9 mouse cellular contexts compared by ENCODE assay signal in the genomic region with DNA sequence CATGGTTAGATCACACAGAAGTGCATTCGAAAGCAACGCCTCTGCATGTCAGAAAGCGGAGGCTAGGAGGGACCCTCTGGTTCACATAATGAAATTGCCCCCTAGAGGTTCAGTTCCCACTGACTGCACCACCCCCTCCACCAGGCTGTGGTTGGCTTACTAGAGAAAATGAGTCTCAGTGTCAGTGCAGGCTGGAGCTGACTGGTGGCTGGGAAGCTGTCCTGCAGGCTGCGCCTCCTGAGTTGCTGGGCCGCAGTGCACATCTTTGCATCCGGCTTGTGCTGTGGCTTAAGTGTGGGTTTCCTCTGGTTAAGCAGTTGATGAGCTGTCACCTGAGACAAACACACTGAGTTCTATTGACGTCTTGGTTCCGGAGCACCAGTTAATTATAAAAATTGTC.
DNase-seq lines count a peak whose midpoint lies in the region; ATAC-seq and TF ChIP-seq lines count a peak whose summit lies in the region.
"Had no signal": no experiment of that assay in that cellular context is flagged by ENCODE, and none has a peak within 500 bp of the region (broad histone marks: within the 10 kb centered on the region; RNA-seq: fewer than 3 reads in every experiment).

No protein-coding gene starts in this region.

- no peak overlapping the region for H3K27ac ChIP-seq in lung, embryonic 16.5 days (ENCODE audit: low read length)
- H3K27ac ChIP-seq in forebrain, postnatal 0 days (ENCODE audit: low read depth, low read length) = peak overlapping the region; percentile 31; the same call in 1 of the 2 replicates
- H3K27ac ChIP-seq: heart, embryonic 13.5 days had no signal

- no peak overlapping the region for H3K4me2 ChIP-seq in lung, embryonic 16.5 days (ENCODE audit: low read depth, low read length)
- no peak overlapping the region for H3K4me2 ChIP-seq in forebrain, postnatal 0 days (ENCODE audit: low read depth)
- H3K4me2 ChIP-seq: heart, embryonic 13.5 days had no signal

- 74% methylated on average over 8 of the region's 8 CpGs for WGBS in lung, embryonic 16.5 days
- 76% methylated on average over 8 of the region's 8 CpGs for WGBS in lung, adult 2 months
- WGBS in forebrain, postnatal 0 days = 32% methylated on average over 8 of the region's 8 CpGs

- H3K36me3 ChIP-seq in lung, embryonic 16.5 days (ENCODE audit: control insufficient read depth, insufficient read depth, low read length) = peaks cover 1% of the 10 kb centered on the region; the same call in 1 of the 2 replicates
- H3K36me3 ChIP-seq in forebrain, postnatal 0 days (ENCODE audit: insufficient read depth) = peaks cover 5% of the 10 kb centered on the region; the same call in 1 of the 2 replicates

- no peak overlapping the region for H3K4me3 ChIP-seq in lung, embryonic 16.5 days (ENCODE audit: low read length)
- no peak overlapping the region for H3K4me3 ChIP-seq in lung, adult 2 months (replicated peaks; ENCODE audit: extremely low read depth, low read depth, low read length)
- H3K4me3 ChIP-seq in forebrain, postnatal 0 days (ENCODE audit: low read depth, low read length) = no peak overlapping the region
- H3K4me3 ChIP-seq: heart, embryonic 13.5 days had no signal

- H3K4me1 ChIP-seq in lung, embryonic 16.5 days (replicated peaks; ENCODE audit: control insufficient read depth, insufficient read depth, low read length) = no peaks in the 10 kb centered on the region
- 0 out of 2 replicates have a peak, but pooled peaks cover 2% of the 10 kb centered on the region for H3K4me1 ChIP-seq in lung, adult 2 months (ENCODE audit: control insufficient read depth, insufficient read depth, low read length)
- 0 out of 2 replicates have a peak, but pooled peaks cover 4% of the 10 kb centered on the region for H3K4me1 ChIP-seq in forebrain, postnatal 0 days (ENCODE audit: insufficient read depth)

- no peaks in the 10 kb centered on the region for H3K9me3 ChIP-seq in lung, embryonic 16.5 days (ENCODE audit: control insufficient read depth, low read length)
- H3K9me3 ChIP-seq in forebrain, postnatal 0 days (ENCODE audit: low read length) = no peaks in the 10 kb centered on the region
- H3K9me3 ChIP-seq: heart, embryonic 13.5 days had no signal

- no peak for DNase-seq in lung, adult 2 months
- DNase-seq in forebrain, postnatal 0 days = peak; percentile 76
- DNase-seq in thymus, postnatal 14 days = peak; percentile 84
- no peak for DNase-seq in adrenal gland, adult 8-10 months
- DNase-seq in kidney, postnatal 10 days = no peak
- no peak for DNase-seq in urinary bladder, adult 18-20 months (ENCODE audit: low spot score in 2 of 2)

- H3K9ac ChIP-seq in lung, embryonic 16.5 days (ENCODE audit: low read length) = no peak overlapping the region
- H3K9ac ChIP-seq in forebrain, postnatal 0 days = no peak overlapping the region
- H3K9ac ChIP-seq: heart, embryonic 13.5 days had no signal

- TF ChIP-seq POLR2A in lung, adult 2 months (IDR thresholded peaks at IDR 0.05; ENCODE audit: borderline replicate concordance, extremely low read depth, low read depth, low read length) = no peak

- ATAC-seq in lung, embryonic 16.5 days (ENCODE audit: low read depth) = 0 out of 2 replicates have a peak, but pooled peaks have one; percentile 23
- ATAC-seq in forebrain, postnatal 0 days = peak; percentile 92
- peak; percentile 64 for ATAC-seq in megakaryocyte-erythroid progenitor cell, adult 5-6 weeks (replicated peaks; ENCODE audit: low FRiP score, low TSS enrichment, poor library complexity, severe bottlenecking)

- TF ChIP-seq CTCF in lung, adult 2 months (IDR thresholded peaks at IDR 0.05; ENCODE audit: insufficient read depth, low read length) = no peak
- TF ChIP-seq CTCF in forebrain, postnatal 0 days (IDR thresholded peaks at IDR 0.05; ENCODE audit: low read depth) = peak; percentile 65

- no peaks in the 10 kb centered on the region for H3K27me3 ChIP-seq in lung, embryonic 16.5 days (ENCODE audit: control insufficient read depth, insufficient read depth, low read depth, low read length)
- no peaks in the 10 kb centered on the region for H3K27me3 ChIP-seq in forebrain, postnatal 0 days (ENCODE audit: insufficient read depth, low read length)
- H3K27me3 ChIP-seq: heart, embryonic 13.5 days had no signal

Comparison
In these comparisons a context has a peak if more than half of its experiments do, and no peak if none do; other contexts are left out.
1. ATAC-seq: peak in every context shown above with its lines; median percentile 92 in forebrain, postnatal 0 days; 64 in megakaryocyte-erythroid progenitor cell, adult 5-6 weeks; 23 in lung, embryonic 16.5 days.
2. DNase-seq: peak in forebrain, postnatal 0 days (single experiment) and thymus, postnatal 14 days (single experiment); none in lung, adult 2 months (single experiment), adrenal gland, adult 8-10 months (single experiment), kidney, postnatal 10 days (single experiment) and urinary bladder, adult 18-20 months (0 of 2).